Mouse (Mus musculus) MEL (cell line): ENCODE results near the gene Eef1akmt2. TPM values are rescaled to one million over a fixed set of nuclear protein-coding genes. Genes with fewer than 3 reads are reported as not detected.

ENCODE experiments used
- DNase-seq: peaks from one replicate; pipeline ENCODE4 v3.0.0; 2011; ENCODE audit warnings: low read depth, low spot score
- H3K27ac ChIP-seq: 2 replicates; pipeline ENCODE4 v1.5.1; 2012; ENCODE audit warnings: low read depth, mild to moderate bottlenecking, control low read depth, low read length, moderate library complexity; ENCODE audit not compliant: control insufficient read depth
- H3K27me3 ChIP-seq, 2 experiments: fragments of 150-350 bp in 1 of 2; sonication (generic) in 1 of 2; 2 replicates each; pipeline ENCODE4 v1.6.1; 2012; ENCODE audit warnings: low read length in 2 of 2, mild to moderate bottlenecking in 2 of 2, improper control_type of control experiment in 1 of 2, moderate library complexity in 1 of 2; ENCODE audit not compliant: insufficient read depth in 2 of 2, control insufficient read depth in 1 of 2
- H3K36me3 ChIP-seq, 2 experiments: 2 replicates each; pipeline ENCODE4 v1.6.1; 2012 to 2014; ENCODE audit warnings: low read length in 2 of 2, improper control_type of control experiment in 1 of 2, inconsistent platforms in 1 of 2, mild to moderate bottlenecking in 1 of 2; ENCODE audit not compliant: insufficient read depth in 2 of 2, control insufficient read depth in 1 of 2
- H3K4me1 ChIP-seq, 2 experiments: fragments of 150-350 bp in 1 of 2; sonication (generic) in 1 of 2; 2 replicates each; pipeline ENCODE4 v1.6.1; 2012; ENCODE audit warnings: low read length in 2 of 2, improper control_type of control experiment in 1 of 2, mild to moderate bottlenecking in 1 of 2; ENCODE audit not compliant: insufficient read depth in 2 of 2, control insufficient read depth in 1 of 2
- H3K4me3 ChIP-seq, 2 experiments: fragments of 150-350 bp in 1 of 2; sonication (generic) in 1 of 2; 2 replicates each; pipeline ENCODE4 v1.5.1; 2012; ENCODE audit warnings: low read depth in 2 of 2, low read length in 2 of 2, mild to moderate bottlenecking in 2 of 2, moderate library complexity in 2 of 2, control low read depth in 1 of 2, improper control_type of control experiment in 1 of 2; ENCODE audit not compliant: control insufficient read depth in 1 of 2, insufficient read depth in 1 of 2
- H3K79me2 ChIP-seq: 2 replicates; pipeline ENCODE4 v1.6.1; 2012; ENCODE audit warnings: mild to moderate bottlenecking, low read length, moderate library complexity; ENCODE audit not compliant: control insufficient read depth, poor library complexity, insufficient read depth
- H3K9ac ChIP-seq: 2 replicates; pipeline ENCODE4 v1.6.1; 2012; ENCODE audit warnings: low read depth, mild to moderate bottlenecking, control low read depth, low read length, moderate library complexity; ENCODE audit not compliant: control insufficient read depth, poor library complexity, severe bottlenecking
- H3K9me3 ChIP-seq: fragments of 150-350 bp; sonication (generic); replicated peaks from 2 replicates; pipeline ENCODE4 v1.6.1; 2012; ENCODE audit warnings: mild to moderate bottlenecking, low read length, improper control_type of control experiment, moderate library complexity; ENCODE audit not compliant: insufficient read depth
- EP300 ChIP-seq, 2 experiments: IDR thresholded peaks; 2 replicates each; pipeline ENCODE4 v1.6.1; 2011; ENCODE audit warnings: improper control_type of control experiment in 2 of 2, low read length in 2 of 2, low read depth in 1 of 2, mild to moderate bottlenecking in 1 of 2
- HCFC1 ChIP-seq: IDR thresholded peaks from 2 replicates; pipeline ENCODE4 v1.6.1; 2012; ENCODE audit warnings: low read depth, mild to moderate bottlenecking, inconsistent platforms, low read length, improper control_type of control experiment, moderate library complexity
- JUND ChIP-seq: IDR thresholded peaks from 2 replicates; pipeline ENCODE4 v1.6.1; 2011; ENCODE audit warnings: low read depth, mild to moderate bottlenecking, improper control_type of control experiment, low read length
- KAT2A ChIP-seq: conservative IDR thresholded peaks from 2 replicates; pipeline ENCODE4 v1.6.1; 2012; ENCODE audit warnings: low read depth, low read length, improper control_type of control experiment, inconsistent platforms
- MAFK ChIP-seq: IDR thresholded peaks from 2 replicates; pipeline ENCODE4 v1.6.1; 2011; ENCODE audit warnings: low read depth, mild to moderate bottlenecking, low read length, improper control_type of control experiment, borderline replicate concordance
- RCOR1 ChIP-seq: IDR thresholded peaks from 2 replicates; pipeline ENCODE4 v1.6.1; 2012; ENCODE audit warnings: low read depth, mild to moderate bottlenecking, inconsistent platforms, low read length, improper control_type of control experiment
- SMC3 ChIP-seq: IDR thresholded peaks from 2 replicates; pipeline ENCODE4 v1.6.1; 2011; ENCODE audit warnings: low read depth, low read length, improper control_type of control experiment
- TCF12 ChIP-seq: IDR thresholded peaks from 2 replicates; pipeline ENCODE4 v1.6.1; 2014; ENCODE audit warnings: low read depth, mild to moderate bottlenecking, inconsistent platforms, low read length, improper control_type of control experiment, moderate library complexity
- polyA plus RNA-seq, 2 experiments: library from polyadenylated mRNA; stranded (reverse) in 1 of 2; unstranded in 1 of 2; fragments of >175 nt in 1 of 2; fragments of >200 nt in 1 of 2; gene quantifications; 2 replicates each; pipeline versions ENCODE4 v1.2.1 to v1.2.4; 2012; ENCODE audit warnings: low replicate concordance in 2 of 2, low read depth in 1 of 2; ENCODE audit not compliant: insufficient read length in 2 of 2, insufficient read depth in 1 of 2, missing spikeins in 1 of 2
- total RNA-seq: library from RNA; depleted of rRNA; stranded (reverse); fragments of 300-350 nt; gene quantifications from 2 replicates; pipeline ENCODE4 v1.2.3, GENCODE M21; 2012

The Eef1akmt2 gene
- total and polyA plus RNA-seq, 3 experiments: 26.9 to 330 (median 27.0) TPM

DNA sequence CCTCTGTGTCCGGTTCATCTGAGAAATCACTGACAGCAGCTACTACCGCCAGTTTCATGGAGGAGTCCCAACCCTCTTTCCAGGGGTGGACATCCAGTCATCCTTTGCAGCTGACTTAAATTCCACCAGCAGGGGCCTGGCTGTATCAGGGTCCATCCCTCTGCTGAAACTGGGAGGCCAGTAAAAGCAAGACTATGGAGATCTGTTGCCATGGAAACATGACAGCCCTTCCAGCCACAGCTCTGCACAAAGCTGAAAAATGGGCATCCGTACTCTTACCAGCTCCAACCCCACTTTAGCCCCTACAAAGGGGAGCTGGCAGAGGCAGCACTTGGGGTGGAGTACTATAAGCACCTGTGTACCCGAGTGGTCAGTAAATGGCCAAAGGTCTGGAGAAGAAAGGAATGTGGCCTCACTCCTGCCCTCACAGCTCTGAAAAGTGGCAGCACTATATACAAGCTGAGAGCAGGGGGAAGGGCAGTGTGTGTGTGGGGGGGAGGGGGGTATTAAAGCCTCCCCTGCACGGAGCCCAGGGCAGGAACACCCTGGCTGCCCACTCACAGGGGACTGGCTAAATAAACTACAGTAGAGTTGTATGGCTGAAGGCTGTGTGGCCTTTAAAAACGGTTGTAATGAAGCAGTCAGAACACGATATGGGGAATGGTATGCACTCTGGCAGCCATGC, 71.2 kb downstream of the Eef1akmt2 start:
- no peak overlapping the region for H3K9ac ChIP-seq
- H3K9me3 ChIP-seq: no peaks in the 10 kb centered on the region
- DNase-seq: no peak
- no peaks in the 10 kb centered on the region for H3K4me1 ChIP-seq
- H3K27me3 ChIP-seq: no peaks in the 10 kb centered on the region
- no peaks in the 10 kb centered on the region for H3K79me2 ChIP-seq
- H3K4me3 ChIP-seq: no peak overlapping the region
- no peak for TF ChIP-seq MAFK
- TF ChIP-seq TCF12: no peak
- no peak for TF ChIP-seq KAT2A
- no peak for TF ChIP-seq JUND
- TF ChIP-seq RCOR1: no peak
- TF ChIP-seq, all 39 proteins: peak for 0
- H3K27ac ChIP-seq: no peak overlapping the region
- no peaks in the 10 kb centered on the region; a peak in 1 of 4 replicates for H3K36me3 ChIP-seq

DNA sequence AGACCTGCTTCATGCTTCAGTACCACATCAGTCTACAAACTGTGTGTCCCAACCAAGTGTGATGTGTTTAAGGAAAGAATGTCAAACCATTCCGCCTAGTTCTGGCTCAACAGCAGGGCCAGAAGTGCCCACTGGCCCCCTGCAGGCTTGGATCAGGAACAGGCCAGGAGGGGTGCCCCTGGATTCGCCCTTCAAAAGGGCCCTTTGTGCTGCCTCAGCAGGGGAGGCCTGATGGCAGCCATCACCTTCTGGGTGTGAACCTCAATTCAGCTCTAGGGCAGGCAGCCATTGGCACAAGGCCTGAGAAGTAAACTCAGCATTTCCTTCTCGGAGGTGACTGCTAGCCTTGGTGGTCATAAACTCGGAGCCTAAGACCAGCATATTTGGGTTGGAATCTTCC, 71.9 kb downstream of the Eef1akmt2 start:
- TF ChIP-seq SMC3: no peak
- Histone ChIP-seq H3K9ac (no peak overlapping the region), H3K79me2 (no peaks in the 10 kb centered on the region), H3K4me3 (no peak overlapping the region), H3K9me3 (no peaks in the 10 kb centered on the region), H3K36me3 (no peaks in the 10 kb centered on the region; a peak in 1 of 4 replicates), H3K27ac (no peak overlapping the region), H3K4me1 (no peaks in the 10 kb centered on the region), H3K27me3 (no peaks in the 10 kb centered on the region)
- DNase-seq: no peak

DNA sequence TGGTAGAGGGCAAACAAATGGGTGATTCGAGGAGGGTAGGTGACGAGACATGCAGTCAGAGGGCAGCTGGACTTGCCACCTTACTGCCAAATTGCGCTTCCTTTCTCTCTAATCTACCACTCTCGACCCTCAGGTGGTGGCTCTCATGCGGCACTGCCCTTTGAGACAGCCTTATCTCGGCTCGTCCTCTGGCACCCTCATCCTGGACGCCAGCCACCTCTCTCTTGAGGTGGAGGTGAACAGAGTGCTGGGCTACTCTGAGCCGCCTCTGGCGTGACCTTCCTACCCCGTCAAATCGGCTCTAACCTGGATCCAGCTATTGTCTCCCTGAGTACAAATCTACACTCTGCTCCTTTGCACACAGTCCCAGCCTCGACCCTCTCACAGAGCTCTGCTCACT, 73.8 kb downstream of the Eef1akmt2 start:
- TF ChIP-seq HCFC1: no peak
- no peak for TF ChIP-seq EP300 (IDR thresholded peaks at IDR 0.05; ENCODE audit: low read depth in 1 of 2, low read length in 2 of 2)
- no peak for DNase-seq
- H3K79me2 ChIP-seq: no peaks in the 10 kb centered on the region
- H3K4me3 ChIP-seq: no peak overlapping the region
- H3K27ac ChIP-seq: no peak overlapping the region
- no peaks in the 10 kb centered on the region; a peak in 1 of 4 replicates for H3K36me3 ChIP-seq
- H3K9me3 ChIP-seq: no peaks in the 10 kb centered on the region
- H3K27me3 ChIP-seq: no peaks in the 10 kb centered on the region
- no peak overlapping the region for H3K9ac ChIP-seq
- H3K4me1 ChIP-seq: no peaks in the 10 kb centered on the region
